Mouse (Mus musculus): ENCODE data around the gene Serpina16.
"Not testable (repeated sequence)": the region's sequence is repeated elsewhere in the genome, so short reads cannot be mapped to it uniquely, and the experiment has no call there.

Serpina16 gene

DNA sequence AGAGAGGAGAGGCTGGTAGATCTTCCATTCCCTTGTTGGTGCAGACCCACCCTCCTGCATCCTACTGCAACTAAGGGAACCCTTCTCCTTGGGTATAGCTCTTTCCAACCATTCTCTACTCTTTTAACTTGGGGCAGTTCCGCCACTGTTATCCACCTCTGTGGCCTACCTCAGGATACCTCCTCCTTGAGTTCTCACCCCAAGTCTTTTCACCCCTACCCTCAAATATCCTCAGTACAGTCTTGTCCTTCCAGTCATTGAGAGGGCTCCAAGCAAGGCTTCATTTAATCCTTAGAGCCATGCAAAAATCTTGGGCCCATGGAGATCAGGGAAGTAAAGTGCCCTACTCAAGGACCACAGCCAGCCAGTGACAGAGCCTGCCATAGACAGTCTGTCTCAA lies at the start of gene Serpina16:
TSS of gene Serpina16 (minus strand) at position 101 of the 400 bp plus-strand sequence.
- DNase-seq, result no peak

DNA sequence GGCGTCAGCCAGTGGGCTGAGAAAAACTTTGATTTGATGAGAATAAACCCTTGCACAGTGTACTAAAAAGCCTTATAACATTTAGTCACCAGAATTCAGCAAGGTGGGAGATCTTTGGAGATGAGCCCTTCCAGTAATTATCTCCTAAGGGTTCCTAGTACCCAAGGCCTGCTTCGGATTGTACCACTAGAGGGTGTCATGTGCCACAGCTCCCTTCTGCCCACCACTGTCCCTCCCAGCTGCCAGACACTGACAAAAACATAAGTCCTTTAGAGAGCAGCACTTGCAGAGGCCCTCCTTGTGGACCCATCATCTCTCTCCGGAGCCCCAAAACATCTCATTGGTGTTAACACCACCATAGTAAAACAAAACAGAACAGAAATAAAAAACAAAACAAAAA lies 35.6 kb upstream of the Serpina16 start:
- DNase-seq, result peak; percentile 29

DNA sequence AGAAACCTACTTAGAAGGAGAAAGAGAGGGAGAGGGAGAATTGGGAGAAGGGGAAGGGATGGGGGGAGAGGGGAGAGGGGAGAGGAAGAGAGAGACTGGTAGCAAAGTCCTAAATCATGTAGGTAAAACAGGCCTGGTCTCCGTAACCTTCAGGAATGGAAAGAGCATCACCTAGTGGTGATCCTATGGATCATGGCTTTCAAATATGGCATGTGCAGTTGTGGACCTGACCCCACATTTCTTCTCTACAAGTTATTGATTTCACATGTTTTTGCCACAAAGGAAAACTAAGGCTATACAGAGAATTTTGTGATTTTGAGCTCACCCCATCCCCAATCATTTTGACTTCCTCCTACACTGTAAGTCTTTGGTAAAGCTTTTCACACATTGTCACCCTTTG lies 34.5 kb upstream of the Serpina16 start:
- no peak for DNase-seq

DNA sequence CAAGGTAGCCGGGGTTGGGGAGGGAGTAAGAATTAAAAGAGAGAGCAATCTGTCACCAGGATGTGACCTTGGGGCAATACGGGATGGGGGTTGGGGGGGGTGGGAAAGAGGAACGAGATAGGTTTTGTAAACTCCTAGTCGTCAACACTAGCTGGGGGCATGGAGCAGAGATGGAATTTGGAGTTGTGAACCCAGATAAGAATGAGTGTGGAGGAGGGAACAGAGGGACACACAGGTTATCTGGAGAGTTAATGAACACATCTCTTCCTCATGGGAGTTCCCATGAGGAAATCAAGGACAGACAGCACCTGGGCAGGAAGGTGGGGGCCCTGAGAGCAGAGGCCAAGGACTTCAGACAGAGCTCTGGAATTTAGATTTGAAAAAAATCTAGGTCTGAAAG lies 30.2 kb upstream of the Serpina16 start:
- DNase-seq, result no peak

DNA sequence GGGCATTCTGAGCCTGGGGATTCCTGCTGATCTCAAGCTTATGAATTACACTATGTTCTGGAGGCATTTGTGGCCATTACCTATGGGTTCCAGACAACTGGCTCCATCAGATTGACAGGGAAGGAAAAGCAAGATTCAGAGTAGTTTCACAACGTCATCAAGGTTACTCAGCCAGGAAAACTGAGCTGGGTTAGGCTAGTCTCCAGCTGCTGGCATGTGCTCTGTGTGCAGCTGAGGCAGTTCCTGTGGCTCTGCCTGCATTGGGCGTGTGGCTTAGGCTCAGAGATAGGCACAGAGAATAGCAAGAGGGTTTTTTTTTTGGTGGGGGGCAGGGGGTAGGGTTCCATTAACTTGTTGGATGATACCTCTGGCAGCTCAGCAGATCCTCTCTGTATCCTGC lies 29.6 kb upstream of the Serpina16 start:
- no peak for DNase-seq

DNA sequence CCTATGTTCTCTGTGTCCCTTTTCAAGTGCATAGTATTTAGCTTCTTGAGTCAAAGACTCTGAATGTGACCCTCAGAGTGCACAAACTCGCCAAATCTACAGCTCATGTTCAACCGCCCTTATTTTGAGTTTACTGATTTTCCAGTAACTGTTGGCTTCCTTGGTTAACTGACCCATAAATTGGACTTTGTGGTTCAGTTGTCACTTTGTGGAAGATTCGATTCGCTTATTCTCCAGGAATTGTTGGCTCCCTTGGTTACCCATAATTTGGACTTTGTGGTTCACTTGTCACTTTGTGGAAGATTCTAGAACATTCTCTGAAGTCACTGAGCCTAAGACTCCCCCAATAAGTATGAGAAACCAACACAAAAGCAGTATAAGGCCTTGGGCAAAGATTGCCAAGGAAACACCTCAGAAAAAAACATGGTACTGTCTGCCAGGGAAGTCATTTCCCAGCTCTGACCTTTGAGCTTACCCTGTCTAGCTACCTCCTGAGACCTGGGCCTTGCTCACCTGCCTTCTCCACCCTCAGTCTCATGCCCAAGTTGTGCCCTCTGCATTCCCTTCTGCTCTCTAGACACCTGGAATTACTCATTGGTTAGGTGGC lies 24.3 kb upstream of the Serpina16 start:
- no peak for DNase-seq

DNA sequence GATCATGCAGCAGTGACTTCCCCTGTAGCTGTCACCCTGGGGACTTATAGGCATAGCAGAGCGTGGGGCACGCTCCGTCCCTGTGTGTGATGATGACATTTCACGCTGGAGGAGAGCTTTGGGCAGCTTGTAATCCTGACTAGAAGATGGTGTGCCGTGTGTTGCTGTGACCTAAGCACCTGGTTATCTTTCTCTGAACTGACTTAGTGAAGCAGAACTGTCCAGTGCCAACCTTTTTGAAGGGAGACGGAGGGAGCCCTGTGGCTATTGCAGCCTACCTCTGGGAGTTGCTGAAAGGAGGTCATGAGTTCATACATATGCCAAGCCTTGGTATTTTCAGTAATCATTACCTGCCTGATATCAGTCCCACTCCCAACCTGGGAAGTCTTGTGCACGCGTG lies 19.5 kb upstream of the Serpina16 start, which contains the start of gene Serpina1f:
TSS of gene Serpina1f (minus strand) at position 101 of the 400 bp plus-strand sequence.
- no peak for DNase-seq

DNA sequence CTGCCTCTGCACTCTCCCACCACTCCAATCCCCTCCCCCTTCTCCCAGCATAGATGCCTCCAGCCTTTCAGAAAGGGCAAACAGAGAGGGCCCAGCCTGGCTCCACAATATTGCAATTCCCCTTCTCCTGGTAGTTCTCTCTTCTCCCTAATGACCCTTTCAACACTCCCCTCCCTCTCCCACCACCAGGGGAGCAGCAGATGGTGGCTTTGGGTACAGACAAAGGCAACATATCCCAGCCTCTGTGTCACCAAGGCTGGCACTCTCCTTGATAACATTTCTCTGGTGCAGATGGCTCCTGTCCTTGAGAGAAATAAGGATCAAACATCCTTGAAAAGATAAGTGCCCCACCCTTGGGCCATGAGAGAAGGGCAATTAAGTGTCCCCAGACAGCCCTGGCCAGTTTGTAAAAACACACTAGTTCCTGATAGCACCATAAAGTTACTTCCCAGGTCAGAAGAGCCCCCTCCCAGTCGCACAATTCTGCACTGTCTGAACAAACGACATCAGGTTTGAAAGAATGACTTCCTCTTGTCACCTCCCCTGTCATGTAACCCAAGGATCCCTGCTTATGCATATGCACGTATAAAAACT lies 12.4 kb upstream of the Serpina16 start:
- DNase-seq, result no peak

DNA sequence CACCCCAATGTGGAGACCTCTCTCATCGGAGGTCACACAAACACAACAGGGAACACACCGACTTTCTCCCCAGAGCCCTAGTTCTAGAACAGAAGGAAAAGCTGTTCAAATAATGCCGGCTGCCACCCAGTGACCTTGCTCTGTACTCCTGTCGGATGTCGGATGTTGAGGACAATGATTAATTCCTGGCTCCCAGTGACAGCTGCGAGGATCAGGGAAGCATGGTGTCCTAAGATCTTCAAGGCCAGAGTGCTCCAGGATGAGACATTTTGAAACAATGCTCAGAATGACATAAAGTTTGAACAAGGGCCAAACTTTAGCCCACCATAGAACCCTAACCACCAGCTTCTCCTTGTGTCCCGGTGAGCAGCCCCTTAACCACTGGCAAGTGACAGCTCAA lies 11.1 kb upstream of the Serpina16 start:
- DNase-seq, result no peak

DNA sequence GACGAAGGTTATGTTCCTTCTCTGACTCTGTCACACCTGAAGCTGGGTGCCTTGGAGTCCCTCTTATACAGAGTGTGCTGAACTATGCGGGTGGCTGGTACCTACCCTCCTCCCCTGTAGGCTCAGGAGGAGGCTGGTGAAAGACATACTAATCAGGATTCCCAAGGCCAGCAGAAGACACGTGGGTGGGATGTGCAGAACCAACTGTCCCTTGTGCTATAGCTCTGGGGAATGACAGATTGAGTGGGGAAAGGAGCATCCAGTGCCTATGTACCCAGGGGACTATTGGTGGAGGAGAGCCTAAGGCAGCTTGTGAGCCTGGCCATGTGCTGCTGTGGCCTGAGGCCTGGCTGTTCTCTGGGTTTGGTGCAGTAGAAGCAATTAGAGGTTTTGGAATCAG lies 10.1 kb upstream of the Serpina16 start:
- DNase-seq, result no peak

DNA sequence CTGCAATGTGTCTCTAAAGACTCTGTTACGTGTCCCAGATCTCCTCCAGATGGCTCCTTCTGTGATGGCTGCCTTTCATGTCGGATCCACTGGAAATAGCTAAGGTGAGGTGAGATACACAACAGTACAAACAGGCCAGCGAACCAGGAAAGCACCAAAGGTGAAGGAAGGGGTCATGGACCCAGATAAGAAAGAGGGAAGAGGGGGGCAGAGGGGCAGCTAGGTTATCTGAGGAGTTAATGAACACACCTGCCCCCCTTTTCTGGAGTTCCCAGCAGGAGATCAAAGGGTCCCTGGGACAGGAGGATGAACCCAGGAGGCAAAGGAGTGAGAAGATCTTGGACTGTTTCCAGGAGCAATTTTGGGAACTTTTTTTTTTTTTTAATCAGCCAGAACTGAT lies 9.4 kb upstream of the Serpina16 start:
- no peak for DNase-seq

DNA sequence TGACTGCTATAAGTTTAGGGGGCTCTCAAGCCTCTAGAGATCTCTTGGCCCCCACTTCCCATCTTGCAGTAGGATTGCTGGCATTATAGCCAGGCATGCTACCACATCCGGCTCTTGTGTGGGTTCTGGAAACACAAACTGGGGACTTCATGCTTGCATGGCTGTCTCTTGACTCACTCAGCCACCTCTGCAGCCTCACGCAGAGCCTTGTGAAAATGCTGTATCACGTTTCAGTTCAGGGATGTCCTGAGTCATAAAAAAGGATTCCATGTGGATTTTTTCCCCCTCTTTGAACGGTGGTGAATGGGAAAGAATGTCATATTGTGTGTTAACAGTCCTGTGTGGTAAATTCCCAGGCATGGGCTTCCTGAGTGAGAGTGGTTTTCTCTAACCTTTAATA lies 7.8 kb upstream of the Serpina16 start:
- DNase-seq, result no peak

DNA sequence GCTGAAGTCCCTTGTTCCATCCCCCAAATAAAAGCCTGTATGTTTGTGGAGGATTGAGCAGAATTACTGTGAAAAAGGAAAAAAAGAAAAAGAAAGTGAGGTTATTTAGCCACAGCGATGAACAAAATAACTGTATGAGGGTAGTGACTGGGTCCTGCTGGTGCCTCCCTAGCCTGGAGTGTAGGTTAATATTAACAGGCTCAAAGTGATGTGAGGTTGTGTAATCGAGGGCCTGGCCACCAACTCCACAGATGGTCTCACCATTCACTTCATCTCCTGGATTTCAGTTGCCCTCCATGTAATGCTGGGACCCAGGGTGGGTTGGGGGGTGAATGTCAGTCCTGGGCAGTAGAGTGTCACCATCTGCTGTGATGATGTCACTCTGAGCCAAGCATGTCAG lies 5.8 kb upstream of the Serpina16 start:
- no peak for DNase-seq

DNA sequence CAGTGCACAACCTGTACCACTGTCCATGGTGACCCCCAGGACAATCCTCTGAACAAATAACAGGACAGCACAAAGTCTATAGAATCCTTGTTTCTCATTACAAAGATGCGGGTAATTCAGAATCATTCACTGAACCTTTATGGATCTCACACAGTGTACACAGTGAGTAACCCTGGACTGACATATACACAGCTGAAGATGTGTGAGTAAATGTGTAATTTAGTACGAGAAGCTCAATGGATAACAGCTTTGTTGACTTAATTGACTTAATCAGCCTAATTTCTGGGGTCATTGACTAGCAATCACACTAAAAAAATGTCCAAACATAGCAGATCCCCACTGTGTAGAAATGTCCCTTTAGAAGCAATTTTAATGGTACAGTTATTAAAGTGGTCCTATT lies 5.2 kb upstream of the Serpina16 start:
- DNase-seq, result no peak

DNA sequence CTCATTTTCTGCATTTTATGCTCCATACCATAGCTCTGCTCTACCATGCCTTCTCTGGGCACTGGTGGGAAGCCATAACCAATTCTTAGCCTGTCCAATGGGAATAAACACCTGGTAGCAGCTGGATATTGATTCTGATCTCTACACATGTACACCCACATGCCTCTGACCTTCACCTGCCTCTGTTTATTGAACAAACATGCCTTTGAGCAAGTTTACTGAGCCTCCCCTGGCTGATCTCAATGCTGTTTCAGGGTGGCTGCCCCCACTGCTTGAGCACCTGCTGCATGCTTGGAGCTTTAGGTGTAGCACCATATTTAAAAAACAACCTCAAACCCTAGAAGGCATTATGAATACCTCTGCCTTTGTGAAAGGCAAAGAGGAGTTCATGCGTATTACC lies 3.9 kb upstream of the Serpina16 start:
- DNase-seq, result not testable (repeated sequence)

DNA sequence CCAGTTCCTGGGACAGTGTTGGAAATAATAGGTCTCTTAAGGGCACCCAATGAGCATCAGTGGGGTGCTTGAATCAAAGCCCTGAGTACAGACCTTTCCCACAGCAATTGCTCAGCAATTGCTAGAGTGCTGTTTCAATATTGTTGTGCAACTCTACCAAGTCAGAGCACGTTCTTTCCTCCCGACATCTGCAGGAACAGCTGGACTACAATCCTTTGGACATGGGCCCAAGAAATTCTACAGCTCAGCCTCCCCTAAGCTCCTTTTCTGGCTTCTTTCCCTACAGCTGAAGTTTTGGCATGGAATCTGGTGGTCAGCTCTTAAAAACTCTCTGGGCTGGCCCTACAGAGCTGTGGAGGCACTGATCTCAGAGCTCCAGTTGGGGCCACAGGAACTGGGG lies 2.8 kb downstream of the Serpina16 start:
- peak; percentile 51 for DNase-seq

DNA sequence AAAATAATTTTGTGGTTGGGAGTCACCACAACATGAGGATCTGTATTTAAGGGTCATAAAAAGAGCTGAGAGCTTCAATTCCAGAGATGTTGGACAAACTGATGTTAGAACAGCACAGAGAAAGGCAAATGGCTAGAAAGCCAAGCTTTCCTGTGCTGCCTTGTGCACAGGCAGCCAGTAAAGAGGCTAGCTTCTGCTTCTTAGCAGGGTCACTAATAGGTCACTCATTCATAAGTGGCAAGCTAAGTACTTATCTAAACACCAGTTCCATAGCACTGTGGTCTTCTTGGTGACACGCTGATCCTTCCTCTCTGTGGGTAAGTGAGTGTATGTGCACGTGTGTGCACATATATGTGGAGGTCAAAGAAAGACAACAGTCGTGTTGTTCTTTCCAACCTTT lies 4.5 kb downstream of the Serpina16 start:
- DNase-seq, result no peak

DNA sequence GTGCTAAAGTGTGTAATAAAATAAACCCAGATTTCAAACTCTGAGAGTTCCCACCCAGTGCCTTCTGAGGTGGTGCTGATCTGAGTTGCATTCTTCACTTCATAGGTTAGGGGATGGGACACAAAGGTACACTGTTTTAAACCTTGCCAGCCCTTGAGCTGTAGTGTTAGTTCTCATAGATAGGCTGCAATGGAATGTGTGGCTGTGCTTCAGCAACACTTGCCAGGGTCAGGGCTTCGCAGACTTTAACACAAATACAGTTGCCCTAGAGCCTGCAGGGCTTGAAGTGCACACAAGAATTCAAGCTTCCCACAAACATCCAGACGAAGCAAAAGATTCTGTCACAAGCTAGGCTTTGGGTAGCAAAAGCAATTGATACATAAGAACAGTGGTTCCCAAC lies 5.0 kb downstream of the Serpina16 start:
- DNase-seq, result no peak

DNA sequence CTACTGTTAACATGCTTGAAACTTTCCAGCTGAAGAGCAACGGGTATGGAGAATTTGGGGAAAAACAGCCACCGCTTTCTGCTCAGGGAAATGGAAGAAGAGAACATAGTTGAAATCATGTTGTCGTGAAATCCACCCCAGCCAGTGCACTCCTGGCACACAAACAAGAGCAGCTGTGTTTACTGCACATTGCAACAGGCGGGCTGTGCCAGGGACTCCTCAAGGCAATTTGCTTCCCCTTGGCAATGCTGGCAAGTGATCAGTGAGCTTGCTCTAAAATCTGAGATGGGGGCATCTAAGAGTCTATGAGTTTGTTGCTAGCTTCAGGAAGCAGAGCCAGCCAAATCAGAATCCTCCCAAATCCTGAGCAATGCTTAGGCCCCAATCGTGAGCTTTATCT lies 5.6 kb downstream of the Serpina16 start:
- DNase-seq, result no peak

DNA sequence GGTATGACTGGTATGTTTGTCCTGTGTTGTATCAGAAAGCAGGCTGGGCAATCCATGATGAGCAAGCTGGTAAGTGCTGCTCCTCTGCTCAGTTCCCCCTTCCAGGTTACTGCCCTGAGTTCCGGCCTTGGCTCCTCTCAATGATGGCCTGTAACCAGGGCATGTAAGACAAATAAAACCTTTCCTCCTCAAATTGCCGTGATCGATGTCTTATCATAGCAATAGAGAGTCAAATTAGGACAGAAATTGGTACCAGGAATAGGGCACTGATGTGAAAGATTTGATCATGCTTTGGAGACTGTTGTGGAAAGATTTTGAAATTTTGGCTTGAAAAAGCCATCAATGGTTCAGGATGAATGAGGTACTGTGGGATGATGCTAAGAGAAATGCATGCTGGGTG lies 10.7 kb downstream of the Serpina16 start:
- no peak for DNase-seq

DNA sequence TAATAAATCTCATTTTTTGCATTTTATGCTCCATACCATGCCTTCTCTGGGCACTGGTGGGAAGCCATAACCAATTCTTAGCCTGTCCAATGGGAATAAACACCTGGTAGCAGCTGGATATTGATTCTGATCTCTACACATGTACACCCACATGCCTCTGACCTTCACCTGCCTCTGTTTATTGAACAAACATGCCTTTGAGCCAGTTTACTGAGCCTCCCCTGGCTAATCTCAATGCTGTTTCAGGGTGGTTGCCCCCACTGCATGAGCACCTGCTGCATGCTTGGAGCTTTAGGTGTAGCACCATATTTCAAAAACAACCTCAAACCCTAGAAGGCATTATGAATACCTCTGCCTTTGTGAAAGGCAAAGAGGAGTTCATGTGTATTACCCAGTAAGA lies 13.9 kb downstream of the Serpina16 start:
- DNase-seq, result not testable (repeated sequence)

DNA sequence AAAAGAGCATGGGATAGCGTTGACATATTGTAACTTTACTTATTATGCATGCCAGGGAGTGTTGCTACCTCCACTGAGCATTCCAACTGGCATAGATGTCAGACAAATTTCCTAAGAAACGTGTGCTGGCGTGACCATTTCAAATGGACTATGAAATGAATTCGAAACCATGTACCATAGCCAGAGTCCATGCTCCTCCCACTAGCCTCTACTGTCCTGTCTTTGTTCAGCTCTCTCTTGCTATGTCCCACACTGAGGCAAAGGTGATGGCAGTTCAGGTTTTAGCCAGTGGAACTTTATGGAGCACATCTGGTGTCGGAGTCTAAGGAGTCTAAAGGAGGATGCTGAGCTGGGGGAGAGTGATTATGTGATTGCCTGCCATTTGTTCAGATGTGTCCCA lies 15.9 kb downstream of the Serpina16 start:
- no peak for DNase-seq

DNA sequence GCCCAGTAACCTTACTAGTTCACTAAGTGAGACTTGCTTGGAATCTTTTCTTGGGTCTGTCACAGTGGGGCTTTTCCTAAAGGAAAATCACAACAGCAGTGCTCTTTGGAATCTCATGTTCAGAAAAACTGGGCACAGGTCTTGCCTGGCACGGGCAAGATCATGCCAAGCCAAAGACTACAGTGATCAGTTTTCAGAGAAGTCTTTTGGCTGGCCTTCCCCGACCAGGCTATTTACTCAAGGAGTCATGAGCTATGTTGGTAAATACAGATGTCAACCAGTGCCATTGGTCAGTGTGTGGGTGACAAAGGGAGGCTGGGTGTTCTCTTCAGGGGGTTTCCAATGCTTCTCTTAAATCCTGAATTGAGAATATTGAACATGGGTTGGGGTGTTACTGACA lies 16.8 kb downstream of the Serpina16 start:
- DNase-seq, result no peak

DNA sequence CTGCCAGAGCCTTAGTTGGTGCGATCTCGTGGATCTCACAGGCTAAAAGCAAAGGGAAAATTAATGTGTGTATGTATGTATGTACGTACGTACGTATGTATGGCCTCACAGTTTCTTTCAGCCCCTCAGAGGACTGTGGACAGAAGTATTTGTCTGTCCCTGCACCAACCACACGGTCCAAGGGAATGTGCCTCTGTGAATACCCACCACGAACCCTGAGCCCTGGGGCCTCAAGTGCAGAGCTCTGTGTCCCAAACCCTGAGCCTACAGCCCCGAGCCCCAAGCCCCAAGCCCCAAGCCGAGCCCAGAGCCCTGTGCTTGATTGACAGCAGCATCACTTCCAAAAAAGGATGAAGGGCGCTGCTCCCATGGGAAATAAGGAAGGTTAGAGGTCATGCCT lies 17.9 kb downstream of the Serpina16 start:
- no peak for DNase-seq
